Mouse (Mus musculus): Measurements from ENCODE around the gene Kcnab2. TPM values are rescaled to one million over a fixed set of nuclear protein-coding genes. Genes with fewer than 3 reads are reported as not detected.
A peak's percentile ranks its signal among the peaks of the same experiment; 100 is the strongest.

The Kcnab2 gene
- polyA plus RNA-seq, 1 experiment, result 14.6 TPM

GRCm38 (mm10) chr4:152488046-152488445 is 10.4 kb upstream of the Kcnab2 start:
- Histone ChIP-seq H3K4me2 (ENCODE audit: low read depth) (no peak overlapping the region), H3ac (ENCODE audit: control insufficient read depth, insufficient read length) (no peak overlapping the region), H3K36me3 (ENCODE audit: control insufficient read depth, insufficient read depth) (no peaks in the 10 kb centered on the region), H3K27me3 (ENCODE audit: control insufficient read depth, insufficient read depth, insufficient read length) (no peaks in the 10 kb centered on the region), H3K79me2 (ENCODE audit: control insufficient read depth, insufficient read depth) (no peaks in the 10 kb centered on the region), H3K4me3 (no peak overlapping the region)
- TF ChIP-seq MYOD1 (IDR thresholded peaks at IDR 0.05; ENCODE audit: control insufficient read depth in 1 of 3, insufficient read length in 2 of 3, low read depth in 2 of 3), result no peak
- TF ChIP-seq POLR2A (IDR thresholded peaks at IDR 0.05; ENCODE audit: insufficient read length, low read depth), result no peak
- no peak for TF ChIP-seq MAX (IDR thresholded peaks at IDR 0.05; ENCODE audit: low read depth)

- H3K27me3 ChIP-seq (ENCODE audit: control insufficient read depth, insufficient read depth, insufficient read length), result no peaks in the 10 kb centered on the region
- no peak overlapping the region for H3K4me2 ChIP-seq (ENCODE audit: low read depth)
- H3ac ChIP-seq (ENCODE audit: control insufficient read depth, insufficient read length), result no peak overlapping the region
- no peaks in the 10 kb centered on the region for H3K79me2 ChIP-seq (ENCODE audit: control insufficient read depth, insufficient read depth)
- no peak overlapping the region for H3K4me3 ChIP-seq
- TF ChIP-seq CEBPB (IDR thresholded peaks at IDR 0.05; ENCODE audit: insufficient read depth, poor library complexity, severe bottlenecking), result no peak
- no peak for TF ChIP-seq MYOG (IDR thresholded peaks at IDR 0.05; ENCODE audit: control insufficient read depth in 1 of 3, insufficient read depth in 1 of 3, insufficient read length in 2 of 3, low read depth in 2 of 3)
- TF ChIP-seq TCF3 (IDR thresholded peaks at IDR 0.05; ENCODE audit: insufficient read length, low read depth), result no peak
- no peak for TF ChIP-seq MAX (IDR thresholded peaks at IDR 0.05; ENCODE audit: low read depth)
- TF ChIP-seq E2F4 (IDR thresholded peaks at IDR 0.05; ENCODE audit: insufficient read depth), result no peak
- no peak for TF ChIP-seq MYOD1 (IDR thresholded peaks at IDR 0.05; ENCODE audit: control insufficient read depth in 1 of 3, insufficient read length in 2 of 3, low read depth in 2 of 3)
- TF ChIP-seq SRF (IDR thresholded peaks at IDR 0.05; ENCODE audit: control insufficient read depth, insufficient read length, low read depth), result no peak
- no peak for TF ChIP-seq TCF12 (IDR thresholded peaks at IDR 0.05; ENCODE audit: insufficient read depth, poor library complexity, severe bottlenecking)
- no peak for TF ChIP-seq POLR2A (IDR thresholded peaks at IDR 0.05; ENCODE audit: insufficient read length, low read depth)
- TF ChIP-seq USF1 (IDR thresholded peaks at IDR 0.05; ENCODE audit: low read depth), result no peak
- TF ChIP-seq REST (IDR thresholded peaks at IDR 0.05; ENCODE audit: insufficient read depth, insufficient read length), result no peak
- no peak for TF ChIP-seq POLR2AphosphoS2 (IDR thresholded peaks at IDR 0.05; ENCODE audit: insufficient read length, low read depth)
- H3K36me3 ChIP-seq (ENCODE audit: control insufficient read depth, insufficient read depth), result no peaks in the 10 kb centered on the region
Measured at GRCm38 (mm10) chr4:152480426-152480825, 2.8 kb upstream of the Kcnab2 start.

GRCm38 (mm10) chr4:152478224-152478567 is 525 bp upstream of the Kcnab2 start:
- Histone ChIP-seq H3K36me3 (ENCODE audit: control insufficient read depth, insufficient read depth) (no peaks in the 10 kb centered on the region), H3K4me2 (ENCODE audit: low read depth) (peak overlapping the region; percentile 91), H3ac (ENCODE audit: control insufficient read depth, insufficient read length) (peak overlapping the region; percentile 77), H3K27me3 (ENCODE audit: control insufficient read depth, insufficient read depth, insufficient read length) (no peaks in the 10 kb centered on the region), H3K4me3 (peak overlapping the region; percentile 52), H3K79me2 (ENCODE audit: control insufficient read depth, insufficient read depth) (no peaks in the 10 kb centered on the region)
- TF ChIP-seq CEBPB (IDR thresholded peaks at IDR 0.05; ENCODE audit: insufficient read depth, poor library complexity, severe bottlenecking) (no peak), MYOD1 (IDR thresholded peaks at IDR 0.05; ENCODE audit: control insufficient read depth in 1 of 3, insufficient read length in 2 of 3, low read depth in 2 of 3) (no peak), E2F4 (IDR thresholded peaks at IDR 0.05; ENCODE audit: insufficient read depth) (no peak), SRF (IDR thresholded peaks at IDR 0.05; ENCODE audit: control insufficient read depth, insufficient read length, low read depth) (no peak), REST (IDR thresholded peaks at IDR 0.05; ENCODE audit: insufficient read depth, insufficient read length) (no peak), POLR2A (IDR thresholded peaks at IDR 0.05; ENCODE audit: insufficient read length, low read depth) (peak; percentile 76), TCF3 (IDR thresholded peaks at IDR 0.05; ENCODE audit: insufficient read length, low read depth) (no peak), TCF12 (IDR thresholded peaks at IDR 0.05; ENCODE audit: insufficient read depth, poor library complexity, severe bottlenecking) (no peak)

DNA sequence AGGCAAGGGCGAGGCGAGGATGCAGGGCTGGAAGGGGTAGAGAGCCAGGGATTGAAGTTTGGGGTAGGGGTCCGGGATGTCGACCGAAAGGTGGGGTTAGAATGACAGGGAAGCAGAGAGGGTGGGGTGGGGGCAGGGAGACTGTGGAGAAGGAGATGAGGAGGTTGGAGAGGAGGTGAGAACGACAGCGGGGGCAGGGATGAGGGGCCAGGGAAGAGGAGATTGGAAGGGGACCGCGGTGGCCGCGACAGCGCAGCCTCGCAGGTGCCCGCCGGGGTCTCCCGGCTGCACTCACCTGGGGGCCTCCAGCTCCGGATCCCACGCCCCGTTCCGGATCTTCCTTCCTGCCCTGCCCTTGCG is 585 bp downstream of the Kcnab2 start:
- TF ChIP-seq CEBPB (IDR thresholded peaks at IDR 0.05; ENCODE audit: insufficient read depth, poor library complexity, severe bottlenecking), result no peak
- TF ChIP-seq POLR2AphosphoS2 (IDR thresholded peaks at IDR 0.05; ENCODE audit: insufficient read length, low read depth), result no peak
- TF ChIP-seq E2F4 (IDR thresholded peaks at IDR 0.05; ENCODE audit: insufficient read depth), result no peak
- TF ChIP-seq MYOG (IDR thresholded peaks at IDR 0.05; ENCODE audit: control insufficient read depth in 1 of 3, insufficient read depth in 1 of 3, insufficient read length in 2 of 3, low read depth in 2 of 3), result no peak
- no peak for TF ChIP-seq TCF3 (IDR thresholded peaks at IDR 0.05; ENCODE audit: insufficient read length, low read depth)
- no peak for TF ChIP-seq SRF (IDR thresholded peaks at IDR 0.05; ENCODE audit: control insufficient read depth, insufficient read length, low read depth)
- Histone ChIP-seq H3K27me3 (ENCODE audit: control insufficient read depth, insufficient read depth, insufficient read length) (no peaks in the 10 kb centered on the region), H3K36me3 (ENCODE audit: control insufficient read depth, insufficient read depth) (no peaks in the 10 kb centered on the region), H3ac (ENCODE audit: control insufficient read depth, insufficient read length) (peak overlapping the region; percentile 77), H3K79me2 (ENCODE audit: control insufficient read depth, insufficient read depth) (no peaks in the 10 kb centered on the region), H3K4me3 (peak overlapping the region; percentile 52), H3K4me2 (ENCODE audit: low read depth) (peak overlapping the region; percentile 56)

- Histone ChIP-seq H3K4me2 (ENCODE audit: low read depth) (peak within 1 kb of the TSS; percentile 56), H3K79me2 (ENCODE audit: control insufficient read depth, insufficient read depth) (no peaks in the 10 kb centered on the region), H3ac (ENCODE audit: control insufficient read depth, insufficient read length) (peak within 1 kb of the TSS; percentile 77), H3K4me3 (peak within 1 kb of the TSS; percentile 52), H3K36me3 (ENCODE audit: control insufficient read depth, insufficient read depth) (no peaks in the 10 kb centered on the region), H3K27me3 (ENCODE audit: control insufficient read depth, insufficient read depth, insufficient read length) (no peaks in the 10 kb centered on the region)
- no peak for TF ChIP-seq MYOD1 (IDR thresholded peaks at IDR 0.05; ENCODE audit: control insufficient read depth in 1 of 3, insufficient read length in 2 of 3, low read depth in 2 of 3)
- no peak for TF ChIP-seq MAX (IDR thresholded peaks at IDR 0.05; ENCODE audit: low read depth)
- TF ChIP-seq MYOG (IDR thresholded peaks at IDR 0.05; ENCODE audit: control insufficient read depth in 1 of 3, insufficient read depth in 1 of 3, insufficient read length in 2 of 3, low read depth in 2 of 3), result no peak
- TF ChIP-seq CEBPB (IDR thresholded peaks at IDR 0.05; ENCODE audit: insufficient read depth, poor library complexity, severe bottlenecking), result no peak
- TF ChIP-seq TCF3 (IDR thresholded peaks at IDR 0.05; ENCODE audit: insufficient read length, low read depth), result no peak
- no peak for TF ChIP-seq E2F4 (IDR thresholded peaks at IDR 0.05; ENCODE audit: insufficient read depth)
- TF ChIP-seq SRF (IDR thresholded peaks at IDR 0.05; ENCODE audit: control insufficient read depth, insufficient read length, low read depth), result no peak
- no peak for TF ChIP-seq POLR2AphosphoS2 (IDR thresholded peaks at IDR 0.05; ENCODE audit: insufficient read length, low read depth)
Measured at GRCm38 (mm10) chr4:152476427-152477023, 1.1 kb downstream of the Kcnab2 start, which contains the start of gene Nphp4. TSS of gene Nphp4 (plus strand) at chr4:152476706.
